Mouse (Mus musculus): ENCODE results near the gene Adal. TPM values are rescaled to one million over a fixed set of nuclear protein-coding genes. Genes with fewer than 3 reads are reported as not detected.

The Adal gene
- polyA plus RNA-seq, 1 experiment from 2014 or later, result 37.2 TPM

- Histone ChIP-seq H3K4me2 (ENCODE audit: low read length) (no peak overlapping the region), H3K27me3 (replicated peaks; ENCODE audit: control insufficient read depth, insufficient read depth, low read length) (no peaks in the 10 kb centered on the region), H3K4me1 (ENCODE audit: control insufficient read depth, insufficient read depth, low read length) (no peaks in the 10 kb centered on the region), H3K4me3 (ENCODE audit: low read depth, low read length) (no peak overlapping the region), H3K9me3 (replicated peaks; ENCODE audit: control insufficient read depth, low read length) (no peaks in the 10 kb centered on the region), H3K27ac (ENCODE audit: low read depth, low read length) (no peak overlapping the region), H3K9ac (ENCODE audit: low read length) (no peak overlapping the region), H3K36me3 (ENCODE audit: control insufficient read depth, insufficient read depth, low read length) (no peaks in the 10 kb centered on the region)
- WGBS, result 82% methylated on average over 1 of the region's 1 CpGs
- no peak for DNase-seq (ENCODE audit: low spot score)
- ATAC-seq, result no peak
Measured at GRCm38 (mm10) chr2:121132822-121133221, 7.4 kb upstream of the Adal start.

- Histone ChIP-seq H3K9ac (ENCODE audit: low read length) (no peak overlapping the region), H3K4me1 (ENCODE audit: control insufficient read depth, insufficient read depth, low read length) (peaks cover 25% of the 10 kb centered on the region), H3K27ac (ENCODE audit: low read depth, low read length) (no peak overlapping the region), H3K4me2 (ENCODE audit: low read length) (no peak overlapping the region), H3K27me3 (replicated peaks; ENCODE audit: control insufficient read depth, insufficient read depth, low read length) (no peaks in the 10 kb centered on the region), H3K36me3 (ENCODE audit: control insufficient read depth, insufficient read depth, low read length) (peaks cover 14% of the 10 kb centered on the region), H3K4me3 (ENCODE audit: low read depth, low read length) (no peak overlapping the region), H3K9me3 (replicated peaks; ENCODE audit: control insufficient read depth, low read length) (no peaks in the 10 kb centered on the region)
- ATAC-seq, result no peak
- WGBS, result 96% methylated on average over 4 of the region's 4 CpGs
- no peak for DNase-seq (ENCODE audit: low spot score)
Measured at GRCm38 (mm10) chr2:121137371-121137770, 2.9 kb upstream of the Adal start.

- peak overlapping the region; percentile 93 for H3K9ac ChIP-seq (ENCODE audit: low read length)
- H3K9me3 ChIP-seq (replicated peaks; ENCODE audit: control insufficient read depth, low read length), result no peaks in the 10 kb centered on the region
- no peak; the same call in 1 of the 2 replicates for ATAC-seq
- peak; percentile 55 for DNase-seq (ENCODE audit: low spot score)
- H3K4me3 ChIP-seq (ENCODE audit: low read depth, low read length), result peak overlapping the region; percentile 52
- H3K36me3 ChIP-seq (ENCODE audit: control insufficient read depth, insufficient read depth, low read length), result peaks cover 25% of the 10 kb centered on the region
- peaks cover 25% of the 10 kb centered on the region for H3K4me1 ChIP-seq (ENCODE audit: control insufficient read depth, insufficient read depth, low read length)
- 61% methylated on average over 29 of the region's 29 CpGs for WGBS
- peak overlapping the region; percentile 91 for H3K4me2 ChIP-seq (ENCODE audit: low read length)
- no peaks in the 10 kb centered on the region for H3K27me3 ChIP-seq (replicated peaks; ENCODE audit: control insufficient read depth, insufficient read depth, low read length)
- H3K27ac ChIP-seq (ENCODE audit: low read depth, low read length), result peak overlapping the region; percentile 98
Measured at GRCm38 (mm10) chr2:121139266-121140017, 786 bp upstream of the Adal start.

GRCm38 (mm10) chr2:121141216-121142035 lies 1.2 kb downstream of the Adal start:
- peaks cover 25% of the 10 kb centered on the region for H3K4me1 ChIP-seq (ENCODE audit: control insufficient read depth, insufficient read depth, low read length)
- peaks cover 37% of the 10 kb centered on the region for H3K36me3 ChIP-seq (ENCODE audit: control insufficient read depth, insufficient read depth, low read length)
- ATAC-seq (no peak), DNase-seq (ENCODE audit: low spot score) (no peak)
- peak overlapping the region; percentile 93 for H3K9ac ChIP-seq (ENCODE audit: low read length)
- H3K27ac ChIP-seq (ENCODE audit: low read depth, low read length), result peak overlapping the region; percentile 98; the same call in 1 of the 2 replicates
- H3K9me3 ChIP-seq (replicated peaks; ENCODE audit: control insufficient read depth, low read length), result no peaks in the 10 kb centered on the region
- H3K4me3 ChIP-seq (ENCODE audit: low read depth, low read length), result peak overlapping the region; percentile 52
- no peaks in the 10 kb centered on the region for H3K27me3 ChIP-seq (replicated peaks; ENCODE audit: control insufficient read depth, insufficient read depth, low read length)
- WGBS, result 63% methylated on average over 16 of the region's 16 CpGs
- H3K4me2 ChIP-seq (ENCODE audit: low read length), result peak overlapping the region; percentile 91

GRCm38 (mm10) chr2:121142415-121142814 lies 2.2 kb downstream of the Adal start:
- H3K4me2 ChIP-seq (ENCODE audit: low read length), result no peak overlapping the region
- 63% methylated on average over 2 of the region's 2 CpGs for WGBS
- no peak overlapping the region for H3K27ac ChIP-seq (ENCODE audit: low read depth, low read length)
- H3K4me1 ChIP-seq (ENCODE audit: control insufficient read depth, insufficient read depth, low read length), result peaks cover 25% of the 10 kb centered on the region
- H3K9me3 ChIP-seq (replicated peaks; ENCODE audit: control insufficient read depth, low read length), result no peaks in the 10 kb centered on the region
- peaks cover 47% of the 10 kb centered on the region for H3K36me3 ChIP-seq (ENCODE audit: control insufficient read depth, insufficient read depth, low read length)
- no peak for DNase-seq (ENCODE audit: low spot score)
- ATAC-seq, result no peak
- H3K9ac ChIP-seq (ENCODE audit: low read length), result no peak overlapping the region
- H3K4me3 ChIP-seq (ENCODE audit: low read depth, low read length), result no peak overlapping the region
- H3K27me3 ChIP-seq (replicated peaks; ENCODE audit: control insufficient read depth, insufficient read depth, low read length), result no peaks in the 10 kb centered on the region

GRCm38 (mm10) chr2:121149679-121150078 lies 9.5 kb downstream of the Adal start:
- no peak overlapping the region for H3K27ac ChIP-seq (ENCODE audit: low read depth, low read length)
- DNase-seq (ENCODE audit: low spot score) (no peak), ATAC-seq (no peak)
- H3K27me3 ChIP-seq (replicated peaks; ENCODE audit: control insufficient read depth, insufficient read depth, low read length), result no peaks in the 10 kb centered on the region
- no peaks in the 10 kb centered on the region for H3K4me1 ChIP-seq (ENCODE audit: control insufficient read depth, insufficient read depth, low read length)
- no peak overlapping the region for H3K4me2 ChIP-seq (ENCODE audit: low read length)
- peaks cover 52% of the 10 kb centered on the region for H3K36me3 ChIP-seq (ENCODE audit: control insufficient read depth, insufficient read depth, low read length)
- WGBS, result 85% methylated on average over 5 of the region's 5 CpGs
- no peaks in the 10 kb centered on the region for H3K9me3 ChIP-seq (replicated peaks; ENCODE audit: control insufficient read depth, low read length)
- H3K4me3 ChIP-seq (ENCODE audit: low read depth, low read length), result no peak overlapping the region
- no peak overlapping the region for H3K9ac ChIP-seq (ENCODE audit: low read length)

GRCm38 (mm10) chr2:121153100-121153499 lies 12.9 kb downstream of the Adal start:
- H3K9me3 ChIP-seq (replicated peaks; ENCODE audit: control insufficient read depth, low read length), result no peaks in the 10 kb centered on the region
- H3K4me2 ChIP-seq (ENCODE audit: low read length), result no peak overlapping the region
- WGBS, result 83% methylated on average over 3 of the region's 3 CpGs
- H3K9ac ChIP-seq (ENCODE audit: low read length), result no peak overlapping the region
- H3K36me3 ChIP-seq (ENCODE audit: control insufficient read depth, insufficient read depth, low read length), result peaks cover 49% of the 10 kb centered on the region
- ATAC-seq, result no peak
- H3K27me3 ChIP-seq (replicated peaks; ENCODE audit: control insufficient read depth, insufficient read depth, low read length), result no peaks in the 10 kb centered on the region
- no peak overlapping the region for H3K4me3 ChIP-seq (ENCODE audit: low read depth, low read length)
- no peak for DNase-seq (ENCODE audit: low spot score)
- H3K27ac ChIP-seq (ENCODE audit: low read depth, low read length), result no peak overlapping the region
- H3K4me1 ChIP-seq (ENCODE audit: control insufficient read depth, insufficient read depth, low read length), result no peaks in the 10 kb centered on the region

- Histone ChIP-seq H3K4me3 (ENCODE audit: low read depth, low read length) (peak overlapping the region; percentile 92), H3K4me2 (ENCODE audit: low read length) (peak overlapping the region; percentile 92), H3K27me3 (replicated peaks; ENCODE audit: control insufficient read depth, insufficient read depth, low read length) (no peaks in the 10 kb centered on the region), H3K9ac (ENCODE audit: low read length) (peak overlapping the region; percentile 85; the same call in 1 of the 2 replicates), H3K27ac (ENCODE audit: low read depth, low read length) (no peak overlapping the region), H3K9me3 (replicated peaks; ENCODE audit: control insufficient read depth, low read length) (no peaks in the 10 kb centered on the region), H3K4me1 (ENCODE audit: control insufficient read depth, insufficient read depth, low read length) (peaks cover 23% of the 10 kb centered on the region), H3K36me3 (ENCODE audit: control insufficient read depth, insufficient read depth, low read length) (peaks cover 30% of the 10 kb centered on the region)
- WGBS, result 71% methylated on average over 4 of the region's 4 CpGs
- DNase-seq (ENCODE audit: low spot score) (no peak), ATAC-seq (no peak)
Measured at GRCm38 (mm10) chr2:121169173-121169572, 28.9 kb downstream of the Adal start.

GRCm38 (mm10) chr2:121169902-121170301 lies 29.7 kb downstream of the Adal start:
- Histone ChIP-seq H3K36me3 (ENCODE audit: control insufficient read depth, insufficient read depth, low read length) (peaks cover 29% of the 10 kb centered on the region), H3K9ac (ENCODE audit: low read length) (peak overlapping the region; percentile 85), H3K9me3 (replicated peaks; ENCODE audit: control insufficient read depth, low read length) (no peaks in the 10 kb centered on the region), H3K4me2 (ENCODE audit: low read length) (peak overlapping the region; percentile 92), H3K4me3 (ENCODE audit: low read depth, low read length) (peak overlapping the region; percentile 92), H3K4me1 (ENCODE audit: control insufficient read depth, insufficient read depth, low read length) (peaks cover 23% of the 10 kb centered on the region), H3K27me3 (replicated peaks; ENCODE audit: control insufficient read depth, insufficient read depth, low read length) (no peaks in the 10 kb centered on the region), H3K27ac (ENCODE audit: low read depth, low read length) (no peak overlapping the region)
- ATAC-seq, result no peak
- no peak for DNase-seq (ENCODE audit: low spot score)
- 5% methylated on average over 9 of the region's 9 CpGs for WGBS

Data from forebrain, embryonic 14.5 days (tissue).